ENCODE assay signal across 8 mouse cellular contexts in the genomic region with DNA sequence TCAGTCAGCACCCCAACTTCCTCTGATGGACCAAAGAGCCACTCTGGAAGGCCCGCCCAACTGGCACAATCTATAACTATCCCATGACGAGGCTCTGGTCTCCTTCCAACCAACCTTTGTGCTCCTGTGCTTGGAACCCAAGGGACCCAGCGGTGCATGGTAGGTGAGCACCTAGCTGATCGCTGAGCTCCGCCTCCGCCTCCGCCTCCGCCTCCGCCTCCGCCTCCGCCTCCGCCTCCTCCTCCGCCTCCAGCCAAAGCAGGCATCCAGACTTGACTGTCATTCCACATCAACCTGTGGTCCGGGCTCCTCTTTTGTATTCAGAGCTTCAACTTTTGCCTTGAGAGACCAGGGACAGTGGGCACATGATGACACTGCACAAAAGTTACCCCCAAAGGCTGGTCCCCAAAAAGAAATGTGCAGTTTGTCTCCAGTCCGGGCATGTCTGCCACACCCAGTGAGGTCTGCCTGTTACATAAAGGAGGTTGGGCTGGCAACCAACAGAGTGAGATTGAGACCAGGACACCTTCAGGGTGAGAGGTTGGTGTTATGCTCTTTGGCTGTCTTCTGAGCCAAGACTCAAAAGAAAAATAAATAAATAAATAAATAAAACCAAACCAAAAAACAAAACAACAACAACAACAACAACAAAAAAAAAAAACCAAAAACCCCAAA.
A peak's percentile ranks its signal among the peaks of the same experiment; 100 is the strongest.
DNase-seq lines count a peak whose midpoint lies in the region; ATAC-seq lines count a peak whose summit lies in the region.

No protein-coding gene starts in this region.

- DNase-seq in ovary, postnatal 36 days (ENCODE audit: low spot score) = peak; percentile 39
- no peak for DNase-seq in ovary, adult 18-20 months (ENCODE audit: low spot score)
- DNase-seq in large intestine, adult 2 months (ENCODE audit: low read depth, low spot score) = peak; percentile 43
- DNase-seq in natural killer cell, adult 2 months (ENCODE audit: low spot score in 2 of 2) = peak; percentile 3 to 29
- DNase-seq in left cerebral cortex, postnatal 14 days (ENCODE audit: low spot score in 2 of 2) = no peak

- H3K36me3 ChIP-seq in heart, embryonic 12.5 days = no peaks in the 10 kb centered on the region
- no peaks in the 10 kb centered on the region for H3K36me3 ChIP-seq in midbrain, embryonic 16.5 days (ENCODE audit: control insufficient read depth, insufficient read depth, low read length)

- no peaks in the 10 kb centered on the region for H3K27me3 ChIP-seq in heart, embryonic 12.5 days (replicated peaks)
- H3K27me3 ChIP-seq in midbrain, embryonic 16.5 days (ENCODE audit: control insufficient read depth, insufficient read depth, low read depth, low read length) = no peaks in the 10 kb centered on the region

- peak overlapping the region; percentile 49 for H3K4me2 ChIP-seq in heart, embryonic 12.5 days
- no peak overlapping the region for H3K4me2 ChIP-seq in midbrain, embryonic 16.5 days (ENCODE audit: low read length)

- peaks cover 15% of the 10 kb centered on the region for H3K4me1 ChIP-seq in heart, embryonic 12.5 days (replicated peaks)
- H3K4me1 ChIP-seq in midbrain, embryonic 16.5 days (ENCODE audit: control insufficient read depth, insufficient read depth, low read length) = no peaks in the 10 kb centered on the region

- WGBS in heart, embryonic 12.5 days = 50% methylated on average over 15 of the region's 15 CpGs
- WGBS in large intestine, adult 2 months = 39% methylated on average over 15 of the region's 15 CpGs
- WGBS in midbrain, embryonic 16.5 days = 72% methylated on average over 15 of the region's 15 CpGs

- no peak overlapping the region for H3K9ac ChIP-seq in heart, embryonic 12.5 days
- H3K9ac ChIP-seq in midbrain, embryonic 16.5 days (ENCODE audit: low read depth, low read length) = no peak overlapping the region

- no peak overlapping the region for H3K27ac ChIP-seq in heart, embryonic 12.5 days (ENCODE audit: poor library complexity, severe bottlenecking)
- no peak overlapping the region for H3K27ac ChIP-seq in midbrain, embryonic 16.5 days (ENCODE audit: low read length)

- intact Hi-C loops in left cerebral cortex, postnatal 14 days (cut with DNase I) = no loop called here

- H3K9me3 ChIP-seq in heart, embryonic 12.5 days (replicated peaks) = no peaks in the 10 kb centered on the region
- H3K9me3 ChIP-seq in midbrain, embryonic 16.5 days (replicated peaks; ENCODE audit: control insufficient read depth, low read length, poor library complexity, severe bottlenecking) = no peaks in the 10 kb centered on the region

- ATAC-seq in heart, embryonic 12.5 days (ENCODE audit: insufficient number of reproducible peaks, low FRiP score) = peak; percentile 80
- ATAC-seq in midbrain, embryonic 16.5 days = no peak
- ATAC-seq in cerebellum, adult (ENCODE audit: insufficient number of reproducible peaks, low FRiP score, low TSS enrichment) = no peak

- no peak overlapping the region for H3K4me3 ChIP-seq in heart, embryonic 12.5 days
- no peak overlapping the region for H3K4me3 ChIP-seq in midbrain, embryonic 16.5 days (ENCODE audit: low read depth, low read length)

Comparison
In these comparisons a context has a peak if more than half of its experiments do, and no peak if none do; other contexts are left out.
1. DNase-seq: peak in ovary, postnatal 36 days (single experiment), large intestine, adult 2 months (single experiment) and natural killer cell, adult 2 months (2 of 2); none in ovary, adult 18-20 months (single experiment) and left cerebral cortex, postnatal 14 days (0 of 2).